Mouse (Mus musculus): ENCODE measurements around the gene Stk4. TPM values are rescaled to one million over a fixed set of nuclear protein-coding genes. Genes with fewer than 3 reads are reported as not detected.

The Stk4 gene
- total RNA-seq, 2 experiments from 2014 or later: 27.9 to 30.1 TPM

DNA sequence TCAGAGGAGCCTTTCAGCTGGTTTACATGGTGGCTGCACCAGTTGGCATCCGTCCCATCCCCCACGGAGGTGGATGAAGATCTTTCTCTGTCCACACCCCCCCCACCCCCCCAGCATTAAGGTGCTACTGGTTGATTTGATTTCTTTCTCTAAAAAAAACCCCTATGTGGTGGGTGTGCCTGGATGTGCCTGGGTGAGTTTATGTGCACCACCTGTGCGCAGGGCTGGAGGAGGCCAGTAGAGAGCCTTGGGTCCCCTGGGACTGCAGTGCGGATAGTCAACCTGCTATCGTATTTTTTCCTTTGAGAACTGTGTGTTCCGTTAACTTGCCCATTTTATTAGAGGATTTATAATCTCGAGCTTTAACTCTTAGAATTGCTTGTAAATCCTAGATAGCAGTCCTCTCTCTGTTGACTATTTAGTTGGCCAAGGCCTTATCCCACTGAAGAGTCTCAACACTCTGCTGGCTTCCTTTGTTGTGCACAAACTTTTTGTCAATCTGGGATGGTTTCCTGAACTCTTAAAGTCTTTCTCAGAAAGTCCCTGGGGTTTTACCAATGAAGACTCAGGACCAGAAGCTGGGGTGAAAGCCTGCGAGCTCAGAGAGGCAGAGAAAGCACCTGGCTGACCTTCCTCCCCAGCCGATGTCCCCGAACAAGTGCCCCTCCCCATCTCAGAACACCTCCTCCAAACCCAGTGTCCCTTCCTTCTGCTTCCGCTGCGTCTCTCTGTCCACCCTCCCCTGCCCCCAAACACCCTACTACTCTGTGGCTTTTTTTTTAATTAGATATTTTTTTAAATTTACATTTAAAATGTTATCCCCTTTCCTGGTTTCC, 58.7 kb downstream of the Stk4 start:
- DNase-seq: no peak

- no peak for DNase-seq
Measured at GRCm38 (mm10) chr2:164131586-164131985, 61.5 kb downstream of the Stk4 start.

- DNase-seq: peak; percentile 59
Measured at GRCm38 (mm10) chr2:164134563-164134962, 64.4 kb downstream of the Stk4 start.

- DNase-seq: no peak
Measured at GRCm38 (mm10) chr2:164135367-164135766, 65.2 kb downstream of the Stk4 start.

DNA sequence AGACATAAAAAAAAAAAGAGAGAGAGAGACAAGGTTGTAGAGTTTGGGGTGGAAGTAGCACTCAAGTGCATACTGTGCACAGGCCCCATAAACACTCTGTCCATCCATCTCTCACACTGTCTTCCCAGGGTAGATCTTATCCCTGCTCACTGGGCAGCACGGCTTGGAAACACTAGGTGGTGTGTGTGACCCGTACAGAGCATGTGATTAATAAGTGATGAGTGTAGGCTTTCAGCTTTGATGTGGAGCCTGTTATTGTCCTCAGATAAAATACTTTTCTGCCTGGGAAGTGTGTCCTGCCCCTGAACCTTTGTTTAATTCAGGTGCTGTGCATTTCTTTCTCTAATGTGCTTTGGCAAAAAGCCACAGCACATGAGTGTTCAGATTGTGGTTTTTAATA, 66.3 kb downstream of the Stk4 start:
- DNase-seq: no peak

DNA sequence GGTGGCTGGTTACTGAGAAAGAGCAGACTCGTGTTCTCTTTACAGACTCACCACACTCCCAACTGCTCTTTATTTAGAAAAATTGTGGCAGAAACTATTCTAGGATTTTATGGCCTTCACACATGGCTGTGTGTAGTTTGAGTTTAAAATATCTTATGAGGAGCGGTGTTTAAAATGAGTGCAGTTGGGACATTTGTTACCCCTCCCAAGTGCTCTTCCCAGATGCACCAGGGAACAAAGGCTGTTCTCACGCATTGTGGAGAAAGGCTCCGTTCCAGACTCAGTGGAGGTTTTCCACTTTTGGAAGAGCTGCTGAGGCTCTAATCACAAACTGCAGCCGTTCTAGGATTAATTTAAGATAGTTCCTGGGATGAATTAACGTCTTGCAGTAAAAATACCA, 67.6 kb downstream of the Stk4 start:
- no peak for DNase-seq

GRCm38 (mm10) chr2:164142021-164142420, 71.9 kb downstream of the Stk4 start:
- DNase-seq: peak; percentile 27

GRCm38 (mm10) chr2:164144025-164144424, 73.9 kb downstream of the Stk4 start:
- peak; percentile 28 for DNase-seq

GRCm38 (mm10) chr2:164144541-164144940, 74.4 kb downstream of the Stk4 start:
- peak; percentile 22 for DNase-seq

- DNase-seq: no peak
Measured at GRCm38 (mm10) chr2:164146556-164146955, 76.4 kb downstream of the Stk4 start.

DNA sequence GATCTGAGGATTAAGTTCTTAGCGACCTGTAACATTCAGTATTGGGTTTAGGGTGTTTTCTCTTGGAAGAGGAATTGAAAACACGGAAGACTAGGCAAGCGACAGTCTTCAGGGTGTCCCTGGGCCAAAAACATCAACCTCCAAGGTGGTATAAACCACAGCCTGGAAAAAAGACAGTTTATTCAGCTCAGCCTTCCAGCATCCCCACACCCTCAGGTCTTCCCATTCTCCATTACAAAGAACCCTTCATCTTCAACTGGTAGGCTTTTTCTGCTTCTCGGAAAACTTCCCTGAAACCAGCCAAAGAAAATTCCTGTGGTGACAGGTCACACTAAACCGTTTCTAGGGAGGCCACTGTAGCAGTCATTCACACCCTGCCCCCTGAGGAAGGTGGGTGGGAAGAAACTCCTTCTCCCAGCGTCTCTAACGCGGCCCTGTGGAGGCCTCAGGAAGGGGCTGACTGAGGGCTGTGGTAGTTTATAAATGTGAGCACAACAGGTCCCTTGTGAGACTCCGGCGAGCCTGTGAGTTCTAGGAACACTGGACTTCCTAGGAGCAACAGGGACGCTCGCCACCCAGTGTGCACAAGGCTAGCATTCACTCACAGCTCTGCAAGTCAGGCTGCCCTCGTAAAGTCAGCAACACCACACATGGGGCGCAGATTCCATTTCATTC, 80.1 kb downstream of the Stk4 start:
- DNase-seq: no peak

- DNase-seq: no peak
Measured at GRCm38 (mm10) chr2:164152341-164152740, 82.2 kb downstream of the Stk4 start.

DNA sequence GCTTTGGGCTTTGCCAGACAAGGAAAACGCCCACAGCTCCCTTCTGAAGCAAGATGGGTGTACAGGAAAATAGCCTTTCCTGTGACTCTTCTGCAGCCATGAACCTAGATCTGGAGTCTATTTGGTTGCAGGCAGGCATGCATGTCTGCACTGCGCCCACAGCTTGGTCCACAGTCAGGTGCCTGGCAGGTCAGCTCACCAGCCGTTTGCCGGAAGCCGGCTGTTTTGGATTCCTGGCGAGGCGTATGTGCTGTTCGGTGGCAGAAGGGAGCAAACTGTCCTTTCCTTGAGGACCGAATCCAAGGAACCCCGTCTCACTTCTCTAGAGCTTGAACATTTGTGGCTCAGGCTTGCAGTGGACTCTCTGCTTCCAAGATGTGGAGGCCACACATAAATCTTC, 83.9 kb downstream of the Stk4 start:
- no peak for DNase-seq

GRCm38 (mm10) chr2:164156158-164156557, 86.0 kb downstream of the Stk4 start:
- DNase-seq: peak; percentile 29

GRCm38 (mm10) chr2:164158838-164159237, 88.7 kb downstream of the Stk4 start:
- DNase-seq: no peak

DNA sequence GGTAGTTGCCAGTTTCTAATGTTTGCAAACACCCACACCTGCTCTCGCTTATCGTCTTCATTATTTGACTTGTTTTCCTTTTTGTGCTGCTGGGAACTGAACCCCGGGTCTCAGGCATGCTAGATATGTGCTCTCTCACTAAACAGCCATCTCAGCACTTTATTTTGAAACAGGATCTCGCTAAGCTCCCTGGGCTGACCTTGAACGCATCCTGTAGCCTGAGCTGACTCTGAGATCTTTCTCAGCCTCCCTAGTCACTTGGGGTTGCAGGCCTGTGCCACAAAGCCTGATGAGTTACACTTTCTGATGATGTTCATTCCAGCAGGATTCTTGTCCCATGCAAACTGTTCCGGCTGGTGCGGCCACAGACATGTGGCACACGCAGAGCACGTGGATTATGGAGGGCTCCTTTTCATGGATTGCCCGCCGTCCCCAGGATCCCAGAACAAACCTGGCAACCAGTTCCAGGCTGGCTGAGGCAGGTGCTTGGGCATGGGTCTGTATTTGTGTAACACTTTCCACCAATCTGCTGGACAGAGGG, 91.5 kb downstream of the Stk4 start:
- DNase-seq: no peak

DNA sequence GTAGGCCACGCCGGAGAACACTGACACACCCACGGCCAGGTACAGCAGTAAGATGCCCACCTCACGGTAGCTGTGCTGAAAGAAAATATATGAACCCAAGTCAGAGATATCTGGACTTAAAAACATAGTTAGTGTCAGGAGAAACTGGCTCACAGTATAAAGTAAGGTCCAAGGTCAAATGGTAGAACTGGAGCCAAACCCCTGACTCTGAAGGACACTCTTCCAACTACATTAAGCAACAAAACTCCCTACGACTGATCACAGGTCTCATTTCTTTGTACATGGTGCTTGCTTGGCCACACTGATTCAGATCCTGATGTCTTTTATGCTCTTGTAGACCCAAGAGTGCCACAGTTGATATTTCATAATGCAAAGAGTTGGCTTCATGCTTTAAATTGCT, 94.8 kb downstream of the Stk4 start:
- DNase-seq: peak; percentile 46

DNA sequence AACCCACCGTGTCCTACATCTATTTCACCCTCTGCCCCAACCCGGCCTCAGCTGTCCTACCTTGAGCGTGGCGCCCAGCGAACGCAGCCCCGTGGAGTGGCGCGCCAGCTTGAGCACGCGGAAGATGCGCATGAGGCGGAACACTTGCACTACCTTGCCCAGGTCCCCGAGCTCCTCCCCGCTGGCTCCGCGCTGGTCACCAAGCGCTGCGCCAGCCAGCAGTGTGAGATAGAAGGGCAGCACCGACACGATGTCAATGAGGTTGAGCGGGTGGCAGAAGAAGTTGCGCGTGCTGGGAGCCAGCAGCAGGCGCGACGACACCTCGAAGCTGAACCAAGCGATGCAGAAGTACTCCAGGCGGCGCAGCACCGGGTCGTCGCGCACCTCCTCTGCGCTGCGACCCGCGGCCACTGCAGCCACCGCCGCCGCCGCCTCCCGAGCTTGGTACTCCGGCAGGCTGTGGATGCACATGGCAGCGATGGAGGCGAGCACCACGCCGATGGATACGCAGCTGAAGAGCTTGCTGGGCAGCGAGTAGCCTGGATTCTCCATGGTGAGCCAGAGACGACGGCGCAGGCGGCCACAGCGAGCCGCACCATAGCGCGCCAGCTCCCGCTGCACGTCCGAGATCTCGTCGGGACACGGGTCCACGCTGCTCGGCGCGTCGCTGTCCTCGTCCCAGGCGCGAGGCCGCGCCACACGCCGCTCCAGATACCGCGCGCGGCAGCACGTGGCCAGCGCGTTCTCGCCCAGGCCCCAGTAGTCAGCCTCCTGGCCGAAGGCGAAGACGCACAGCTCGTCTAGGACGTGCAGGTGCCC, 97.8 kb downstream of the Stk4 start:
- DNase-seq: no peak

- DNase-seq: no peak
Measured at GRCm38 (mm10) chr2:164168571-164168946, 98.4 kb downstream of the Stk4 start.

GRCm38 (mm10) chr2:164170326-164170725, 100.2 kb downstream of the Stk4 start:
- DNase-seq: no peak

GRCm38 (mm10) chr2:164170902-164171301, 100.8 kb downstream of the Stk4 start, which contains the start of gene Kcns1:
Kcns1 (minus strand) TSS chr2:164171113.
- no peak for DNase-seq

DNA sequence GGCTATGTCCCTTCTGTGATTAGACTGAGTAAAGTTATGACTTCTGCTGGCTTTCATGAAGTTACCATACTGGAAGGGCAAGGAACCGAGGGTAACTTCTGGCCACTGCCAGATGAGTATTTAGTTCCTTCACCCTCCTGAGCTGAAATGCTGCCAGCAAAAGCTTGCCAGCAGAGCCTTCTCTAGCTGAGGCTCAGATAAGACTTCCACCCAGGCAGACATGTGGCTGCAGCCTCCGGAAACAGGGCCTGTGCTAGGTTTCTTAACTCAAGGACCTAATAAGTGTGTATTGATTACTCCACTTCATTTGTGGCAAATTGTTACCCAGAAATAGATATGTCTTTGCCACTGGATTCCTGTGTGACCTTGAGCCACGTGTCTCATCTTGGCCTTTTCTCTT, 103.3 kb downstream of the Stk4 start:
- no peak for DNase-seq
